Mouse (Mus musculus) heart, embryonic 13.5 days (tissue): ENCODE results near the gene Sec1. TPM values are rescaled to one million over a fixed set of nuclear protein-coding genes. Genes with fewer than 3 reads are reported as not detected.

ENCODE experiments used
- ATAC-seq: fragments of 200-750 bp; cut with Nextera tagmentation; 2 replicates; pipeline ENCODE4 v1.8.0; 2017; ENCODE audit warnings: moderate TSS enrichment; ENCODE audit not compliant: insufficient number of reproducible peaks, low FRiP score, low TSS enrichment; ENCODE audit errors: extremely low read depth
- H3K27ac ChIP-seq: fragments of 300-500 bp; sonication (generic); replicated peaks from 2 replicates; pipeline ENCODE4 v1.5.1; 2015; ENCODE audit warnings: moderate library complexity, mild to moderate bottlenecking, inconsistent platforms
- H3K27me3 ChIP-seq: fragments of 300-500 bp; sonication (generic); replicated peaks from 2 replicates; pipeline ENCODE4 v1.6.1; 2015; ENCODE audit warnings: mild to moderate bottlenecking, inconsistent platforms
- H3K36me3 ChIP-seq: fragments of 300-500 bp; sonication (generic); 2 replicates; pipeline ENCODE4 v1.6.1; 2015; ENCODE audit warnings: mild to moderate bottlenecking, inconsistent platforms
- H3K4me1 ChIP-seq: fragments of 300-500 bp; sonication (generic); 2 replicates; pipeline ENCODE4 v1.6.1; 2015; ENCODE audit warnings: inconsistent platforms
- H3K4me2 ChIP-seq: fragments of 300-500 bp; sonication (generic); 2 replicates; pipeline ENCODE4 v1.6.1; 2015; ENCODE audit warnings: inconsistent platforms, mild to moderate bottlenecking, moderate library complexity
- H3K4me3 ChIP-seq: fragments of 300-500 bp; sonication (generic); 2 replicates; pipeline ENCODE4 v1.5.1; 2015; ENCODE audit warnings: moderate library complexity, mild to moderate bottlenecking, inconsistent platforms
- H3K9ac ChIP-seq: fragments of 300-500 bp; sonication (generic); 2 replicates; pipeline ENCODE4 v1.6.1; 2015; ENCODE audit warnings: inconsistent platforms, mild to moderate bottlenecking, moderate library complexity
- H3K9me3 ChIP-seq: fragments of 300-500 bp; sonication (generic); 2 replicates; pipeline ENCODE4 v1.6.1; 2016; ENCODE audit warnings: inconsistent platforms
- WGBS: fragments of 180-500 bp; shearing (Covaris S2); methylation state at CpG from one replicate; pipeline ENCODE4 v1.1.7; 2015; ENCODE audit warnings: mixed read lengths; 5-methylcytosine and 5-hydroxymethylcytosine counted together
- polyA plus RNA-seq: library from polyadenylated mRNA; unstranded; fragments of >200 nt; fragmentation: Nextera tagmentation; extraction: Ambion mirVana; gene quantifications from 2 replicates; pipeline ENCODE4 v1.2.1, GENCODE M21; 2015

The Sec1 gene
- polyA plus RNA-seq, 1 experiment from 2014 or later, result 0.29 TPM

DNA sequence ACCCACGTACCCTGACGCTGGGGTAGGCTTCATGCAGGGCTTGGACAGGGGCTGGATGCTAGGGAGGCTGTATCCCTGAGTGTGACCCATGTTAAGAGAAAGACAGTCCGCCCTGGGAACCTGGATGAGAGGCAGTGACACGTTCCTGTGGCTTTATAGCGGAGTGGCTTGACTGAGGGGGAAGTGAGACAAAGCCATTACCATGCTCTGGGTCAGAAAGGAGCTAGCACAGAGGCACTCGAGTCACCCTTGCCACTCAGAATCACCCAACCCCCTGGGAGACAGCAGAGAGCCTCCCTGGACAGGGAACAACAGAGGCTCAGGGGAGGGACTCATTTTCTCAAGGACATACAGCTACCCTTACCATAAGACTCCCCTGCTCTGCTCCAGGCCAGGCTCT is 5.1 kb downstream of the Sec1 start:
- Histone ChIP-seq H3K4me2 (no peak overlapping the region), H3K27ac (0 out of 2 replicates have a peak overlapping the region, but pooled peaks have one; percentile 58), H3K9me3 (no peaks in the 10 kb centered on the region), H3K4me3 (no peak overlapping the region), H3K36me3 (no peaks in the 10 kb centered on the region), H3K4me1 (peaks cover 17% of the 10 kb centered on the region), H3K27me3 (peaks cover 9% of the 10 kb centered on the region; the same call in 1 of the 2 replicates), H3K9ac (peak overlapping the region; percentile 60)
- no peak for ATAC-seq
- WGBS, result 54% methylated on average over 6 of the region's 6 CpGs

DNA sequence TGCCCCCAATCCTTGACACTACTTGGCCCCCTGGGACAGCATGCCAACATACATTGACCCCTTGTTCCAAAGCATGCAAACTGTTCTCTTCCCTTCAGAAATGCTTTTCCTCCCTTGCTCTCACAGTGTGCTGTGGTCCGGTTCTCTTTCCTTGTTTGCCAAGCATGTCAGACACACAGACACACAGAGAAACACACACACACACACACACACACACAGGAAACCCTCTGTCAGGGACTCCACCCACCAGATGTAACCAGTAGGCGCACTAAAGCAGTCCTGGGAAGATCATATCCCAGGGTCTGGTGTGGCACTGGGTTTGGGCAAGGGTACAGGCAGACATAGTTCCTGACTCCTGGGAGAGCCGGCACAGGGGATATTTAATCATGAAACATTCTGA is 7.4 kb downstream of the Sec1 start:
- Histone ChIP-seq H3K9ac (no peak overlapping the region), H3K36me3 (no peaks in the 10 kb centered on the region), H3K27ac (no peak overlapping the region), H3K4me3 (no peak overlapping the region), H3K27me3 (peaks cover 17% of the 10 kb centered on the region; the same call in 1 of the 2 replicates), H3K4me2 (no peak overlapping the region), H3K4me1 (peaks cover 24% of the 10 kb centered on the region), H3K9me3 (no peaks in the 10 kb centered on the region)
- ATAC-seq, result no peak
- WGBS, result 74% methylated on average over 3 of the region's 3 CpGs

DNA sequence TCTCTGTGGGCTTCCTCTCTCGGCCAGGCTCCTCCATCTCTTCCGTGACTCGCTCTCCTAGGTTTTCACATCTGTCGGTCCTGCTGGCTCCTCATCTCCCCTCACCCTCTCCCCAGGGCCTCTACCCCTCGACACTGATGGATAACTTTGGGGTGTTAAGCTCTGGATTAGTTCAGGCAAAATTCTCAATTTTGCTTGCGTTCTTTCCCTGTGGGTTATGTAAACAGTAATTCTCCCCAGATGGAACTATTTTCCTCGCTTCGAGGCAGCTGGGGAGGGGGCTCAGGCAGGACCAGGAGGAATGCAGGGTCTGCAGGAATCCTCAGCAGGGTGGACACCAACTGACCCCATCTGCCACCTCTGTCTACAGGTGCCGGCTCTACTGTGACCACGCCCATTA is 8.4 kb downstream of the Sec1 start:
- Histone ChIP-seq H3K27me3 (peaks cover 17% of the 10 kb centered on the region; the same call in 1 of the 2 replicates), H3K36me3 (no peaks in the 10 kb centered on the region), H3K4me2 (no peak overlapping the region), H3K4me3 (no peak overlapping the region), H3K9ac (no peak overlapping the region), H3K9me3 (no peaks in the 10 kb centered on the region), H3K4me1 (peaks cover 32% of the 10 kb centered on the region), H3K27ac (no peak overlapping the region)
- ATAC-seq, result no peak
- WGBS, result 52% methylated on average over 10 of the region's 10 CpGs

DNA sequence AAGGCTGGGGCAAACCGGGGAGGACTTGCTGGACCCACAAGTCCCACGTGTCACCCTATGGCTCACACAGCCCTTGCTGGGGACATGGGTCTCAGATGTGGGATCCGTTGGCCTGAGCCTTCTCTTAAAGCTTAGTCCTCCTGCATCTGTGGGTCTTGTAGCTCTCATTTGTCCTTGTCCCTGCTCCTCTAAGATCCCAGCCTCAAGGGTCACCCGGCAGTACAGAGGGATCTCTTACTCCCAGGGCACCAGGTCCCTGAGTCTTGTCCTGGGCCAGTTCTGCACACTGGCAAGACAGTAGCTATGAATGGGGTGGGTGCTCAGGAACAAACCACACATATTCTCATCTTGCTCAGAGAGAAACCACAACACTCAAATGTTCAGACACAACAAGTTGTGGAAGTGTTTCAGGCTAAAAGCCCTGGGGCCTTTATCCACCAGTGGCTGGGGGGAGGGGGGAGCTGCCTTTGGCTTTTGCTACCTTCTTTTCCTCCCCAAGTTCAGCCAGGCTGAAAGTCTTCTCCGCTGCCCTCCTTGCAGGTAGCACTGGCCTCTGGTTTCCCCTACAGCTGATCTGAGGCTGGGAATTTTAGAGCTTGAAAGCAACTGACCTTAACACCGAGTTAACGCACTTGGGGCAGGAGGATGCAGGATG is 10.7 kb downstream of the Sec1 start, which contains the start of gene Ntn5:
Gene Ntn5 (plus strand): TSS at position 627 of the 655 bp plus-strand sequence.
- ATAC-seq, result no peak
- Histone ChIP-seq H3K27me3 (peaks cover 17% of the 10 kb centered on the region; the same call in 1 of the 2 replicates), H3K4me3 (no peak within 1 kb of the TSS), H3K9ac (peak within 1 kb of the TSS; percentile 40), H3K4me2 (no peak within 1 kb of the TSS), H3K9me3 (no peaks in the 10 kb centered on the region), H3K36me3 (no peaks in the 10 kb centered on the region), H3K27ac (no peak within 1 kb of the TSS), H3K4me1 (peaks cover 32% of the 10 kb centered on the region)
- 79% methylated on average over 7 of the region's 7 CpGs for WGBS

DNA sequence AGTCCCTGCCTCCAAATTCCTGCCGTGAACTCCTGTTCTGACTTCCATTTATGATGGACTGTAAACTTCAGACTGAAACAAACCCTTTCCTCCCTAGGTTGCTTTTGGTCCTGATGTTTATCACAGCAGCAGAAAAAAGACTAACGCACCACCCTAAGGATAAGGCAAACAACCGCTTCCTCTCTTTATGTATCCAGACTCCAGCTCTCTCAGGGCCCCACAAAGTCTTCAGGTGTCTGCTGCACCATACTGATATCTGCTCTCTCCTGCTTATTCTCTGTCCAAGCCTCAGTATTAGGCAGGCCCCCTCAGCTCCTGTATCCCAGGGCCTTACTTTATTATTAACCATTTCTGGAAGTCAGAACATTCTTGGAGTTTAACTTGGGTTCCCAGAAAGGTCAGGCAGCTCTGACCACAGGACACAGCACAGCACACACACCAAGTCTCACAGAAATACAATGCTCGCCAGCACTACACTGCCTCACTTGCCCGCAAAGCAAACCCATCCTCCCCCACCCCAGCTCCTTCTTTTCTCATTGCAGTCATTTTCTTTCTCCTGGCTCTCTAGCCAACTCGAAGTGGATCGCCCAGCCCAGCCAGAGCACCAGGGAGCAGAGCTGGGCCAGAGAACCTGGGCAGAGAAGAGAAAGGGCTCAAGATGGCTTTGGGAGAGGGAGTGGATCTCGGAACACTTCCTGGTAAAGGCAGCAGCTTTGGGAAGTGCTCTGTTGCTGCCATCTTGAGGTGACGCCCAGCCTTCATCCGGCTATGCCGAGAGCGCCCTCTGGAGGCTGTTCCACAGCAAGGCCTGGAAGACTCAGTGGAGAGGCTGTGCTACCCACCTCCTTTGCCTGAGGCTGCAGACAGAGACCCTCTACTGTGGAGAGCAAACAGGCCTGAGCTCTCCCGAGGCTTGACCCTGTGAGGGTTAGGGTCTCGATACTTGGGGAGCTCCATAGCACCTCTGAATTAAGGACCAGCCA is 11.8 kb downstream of the Sec1 start:
- Histone ChIP-seq H3K4me2 (peak overlapping the region; percentile 62), H3K27ac (peak overlapping the region; percentile 51; the same call in 1 of the 2 replicates), H3K27me3 (peaks cover 17% of the 10 kb centered on the region; the same call in 1 of the 2 replicates), H3K9ac (peak overlapping the region; percentile 74), H3K4me3 (0 out of 2 replicates have a peak overlapping the region, but pooled peaks have one; percentile 22), H3K36me3 (no peaks in the 10 kb centered on the region), H3K9me3 (no peaks in the 10 kb centered on the region), H3K4me1 (peaks cover 32% of the 10 kb centered on the region)
- ATAC-seq, result no peak; the same call in 1 of the 2 replicates
- WGBS, result 27% methylated on average over 14 of the region's 14 CpGs

DNA sequence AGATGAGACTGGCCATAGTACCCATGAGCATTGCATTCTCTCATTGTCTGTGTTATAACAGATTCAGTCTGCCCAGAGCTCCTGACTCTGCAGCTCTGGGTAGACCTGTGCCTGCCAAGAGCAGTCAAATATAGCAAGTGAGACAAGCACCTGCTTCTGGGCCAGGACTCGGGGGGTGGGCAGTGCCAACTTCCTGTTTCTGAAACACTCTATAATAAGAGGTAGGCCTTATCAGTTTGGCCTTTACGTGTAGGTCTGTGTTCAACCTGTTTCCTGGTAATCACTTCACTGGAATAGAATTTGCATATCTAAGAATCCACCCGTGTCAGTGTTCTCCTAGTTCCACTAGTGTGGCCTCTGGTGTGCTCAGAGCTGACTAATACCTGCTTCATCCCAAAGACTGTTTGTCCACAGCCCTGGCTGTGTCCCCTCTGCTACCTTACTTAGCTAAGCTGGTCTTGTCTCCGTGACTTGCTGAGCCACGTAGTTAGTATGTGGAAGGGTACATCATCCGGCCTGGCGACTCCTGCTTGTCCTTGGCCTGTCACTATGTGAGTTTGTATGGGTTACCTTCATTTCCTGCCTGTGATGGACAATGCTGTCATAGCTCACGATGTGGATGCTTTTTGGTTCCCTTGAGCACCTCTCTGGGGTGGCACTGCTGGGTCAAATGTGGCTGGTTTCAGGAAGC is 13.0 kb downstream of the Sec1 start:
- H3K4me2 ChIP-seq, result no peak overlapping the region
- H3K9ac ChIP-seq, result 0 out of 2 replicates have a peak overlapping the region, but pooled peaks have one; percentile 35
- WGBS, result 60% methylated on average over 8 of the region's 8 CpGs
- H3K9me3 ChIP-seq, result no peaks in the 10 kb centered on the region
- H3K36me3 ChIP-seq, result no peaks in the 10 kb centered on the region
- peak overlapping the region; percentile 59 for H3K27ac ChIP-seq
- no peak overlapping the region for H3K4me3 ChIP-seq
- no peak for ATAC-seq
- peaks cover 17% of the 10 kb centered on the region; the same call in 1 of the 2 replicates for H3K27me3 ChIP-seq
- peaks cover 32% of the 10 kb centered on the region for H3K4me1 ChIP-seq

DNA sequence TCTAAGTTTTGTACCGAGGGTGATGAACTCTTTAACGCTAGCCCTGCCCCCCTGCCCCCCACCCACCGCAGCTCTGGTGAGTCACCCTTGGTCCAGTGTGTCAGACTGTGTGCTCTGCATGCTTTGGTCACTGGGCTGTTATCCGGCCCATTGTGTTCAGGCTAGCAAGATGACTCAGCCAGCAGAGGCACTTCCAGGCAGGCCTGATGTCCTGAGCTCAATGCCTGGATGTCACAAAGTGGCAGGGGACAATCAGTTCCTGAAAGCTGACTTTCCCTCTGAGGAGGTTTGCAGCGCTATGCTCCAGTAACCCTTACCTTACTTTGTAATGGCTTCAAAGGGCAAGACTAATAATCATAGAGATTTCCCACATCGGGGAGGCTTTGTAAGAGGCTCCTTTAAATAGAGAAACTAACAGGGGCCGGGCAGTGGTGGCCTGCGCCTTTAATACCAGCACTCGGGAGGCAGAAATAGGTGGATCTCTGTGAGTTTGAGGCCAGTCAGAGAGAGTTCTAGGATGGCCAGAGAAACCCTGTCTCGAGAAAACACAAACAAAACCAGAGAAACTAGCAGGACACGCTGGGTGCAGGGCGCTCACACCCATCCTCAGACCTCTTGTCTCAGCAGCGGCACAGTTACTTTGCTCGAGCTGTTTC is 14.1 kb downstream of the Sec1 start:
- H3K27me3 ChIP-seq, result peaks cover 16% of the 10 kb centered on the region; the same call in 1 of the 2 replicates
- peak overlapping the region; percentile 59 for H3K27ac ChIP-seq
- ATAC-seq, result no peak
- H3K9me3 ChIP-seq, result no peaks in the 10 kb centered on the region
- 57% methylated on average over 14 of the region's 14 CpGs for WGBS
- peaks cover 32% of the 10 kb centered on the region for H3K4me1 ChIP-seq
- no peak overlapping the region for H3K4me2 ChIP-seq
- no peak overlapping the region for H3K4me3 ChIP-seq
- H3K36me3 ChIP-seq, result no peaks in the 10 kb centered on the region
- 0 out of 2 replicates have a peak overlapping the region, but pooled peaks have one; percentile 20 for H3K9ac ChIP-seq

DNA sequence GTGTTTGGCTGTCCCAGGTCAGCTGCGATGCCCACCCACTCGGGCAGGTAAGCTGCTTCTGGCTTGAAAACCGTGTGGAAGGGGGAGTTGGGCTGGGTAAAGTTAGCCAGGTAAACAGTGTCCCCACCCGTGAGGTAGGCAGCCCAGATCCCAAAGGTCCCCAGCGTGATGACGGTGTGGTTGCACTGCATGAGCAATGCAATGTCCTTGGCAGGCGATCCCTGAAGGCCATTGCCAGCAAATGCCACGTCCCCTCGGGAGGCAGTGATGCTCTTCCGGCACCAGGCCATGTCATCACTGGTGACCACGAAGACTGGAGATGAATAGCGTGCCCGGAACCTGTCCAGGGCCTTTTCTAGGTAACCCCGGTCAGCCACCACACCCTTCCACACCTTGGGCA is 15.7 kb downstream of the Sec1 start:
- no peak overlapping the region for H3K4me2 ChIP-seq
- peaks cover 32% of the 10 kb centered on the region for H3K4me1 ChIP-seq
- H3K9ac ChIP-seq, result no peak overlapping the region
- 84% methylated on average over 14 of the region's 14 CpGs for WGBS
- peaks cover 6% of the 10 kb centered on the region; the same call in 1 of the 2 replicates for H3K27me3 ChIP-seq
- no peaks in the 10 kb centered on the region for H3K36me3 ChIP-seq
- no peak overlapping the region for H3K4me3 ChIP-seq
- no peak for ATAC-seq
- no peaks in the 10 kb centered on the region for H3K9me3 ChIP-seq
- no peak overlapping the region for H3K27ac ChIP-seq

DNA sequence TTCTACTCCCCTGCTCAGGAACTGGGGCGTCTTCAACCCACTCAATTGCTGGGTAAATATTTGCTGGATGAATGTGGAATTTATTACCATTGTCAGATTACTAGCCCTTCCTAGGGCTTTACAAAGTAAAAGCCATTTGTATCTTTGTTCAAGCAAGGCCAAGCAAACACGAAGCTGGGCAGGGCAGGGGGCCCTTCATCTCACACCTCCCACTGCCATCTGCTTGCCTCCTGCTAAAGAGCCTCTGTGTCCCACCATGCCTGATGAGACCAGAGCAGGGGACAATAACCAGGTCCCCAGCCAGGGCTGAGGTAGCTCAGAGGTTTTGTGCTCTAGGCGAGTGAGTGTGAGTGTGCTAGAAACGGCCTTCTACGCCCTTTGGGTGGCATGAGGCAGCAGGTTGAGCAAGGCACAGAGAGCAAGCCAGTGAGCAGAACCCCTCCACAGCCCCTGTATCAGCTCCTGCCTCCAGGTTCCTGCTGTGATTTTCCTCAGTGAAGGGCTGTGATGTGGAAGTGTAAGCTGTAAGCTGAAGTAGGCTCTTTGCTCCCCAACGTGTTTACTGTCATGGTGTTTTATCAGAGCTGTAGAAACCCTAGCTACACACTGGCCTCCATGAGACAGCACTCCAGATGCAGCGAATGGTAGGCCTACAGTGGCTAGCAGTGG is 16.4 kb downstream of the Sec1 start:
- WGBS, result 70% methylated on average over 7 of the region's 7 CpGs
- ATAC-seq, result no peak
- no peak overlapping the region for H3K27ac ChIP-seq

DNA sequence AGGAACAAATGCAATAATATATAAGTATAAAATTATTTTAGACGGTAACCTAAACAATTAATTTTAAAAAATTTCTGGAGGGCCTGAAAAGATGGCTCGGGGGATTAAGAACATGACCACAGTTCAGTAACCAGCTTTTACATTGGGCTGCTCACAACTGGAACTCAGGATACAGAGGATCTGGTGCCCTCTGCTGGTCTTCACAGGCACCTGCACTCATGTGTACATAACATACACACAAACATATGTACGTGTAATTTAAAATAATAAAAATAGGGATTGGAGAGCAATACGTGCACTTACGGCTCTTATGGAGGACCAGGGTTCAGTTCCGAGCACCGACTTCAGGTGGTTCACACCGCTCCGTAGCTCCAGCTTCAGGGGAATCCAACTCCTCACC is 25.3 kb downstream of the Sec1 start:
- Histone ChIP-seq H3K36me3 (no peaks in the 10 kb centered on the region), H3K9ac (no peak overlapping the region), H3K9me3 (peaks cover 6% of the 10 kb centered on the region), H3K27ac (no peak overlapping the region), H3K4me3 (no peak overlapping the region), H3K27me3 (peaks cover 9% of the 10 kb centered on the region; the same call in 1 of the 2 replicates), H3K4me2 (no peak overlapping the region), H3K4me1 (peaks cover 18% of the 10 kb centered on the region)
- 93% methylated on average over 9 of the region's 9 CpGs for WGBS
- ATAC-seq, result no peak

More for the DNA sequence above, 16.4 kb downstream of the Sec1 start:
- H3K4me2 ChIP-seq, result no peak overlapping the region
- peaks cover 32% of the 10 kb centered on the region for H3K4me1 ChIP-seq
- no peaks in the 10 kb centered on the region for H3K9me3 ChIP-seq
- no peaks in the 10 kb centered on the region for H3K36me3 ChIP-seq
- H3K4me3 ChIP-seq, result no peak overlapping the region
- H3K9ac ChIP-seq, result no peak overlapping the region
- 0 out of 2 replicates have a peak, but pooled peaks cover 5% of the 10 kb centered on the region for H3K27me3 ChIP-seq
